Mouse (Mus musculus) liver, embryonic 18 days (tissue): Measurements from ENCODE around the gene Olfr187. TPM values are rescaled to one million over a fixed set of nuclear protein-coding genes. Genes with fewer than 3 reads are reported as not detected.

Experiments
- polyA plus RNA-seq: library from polyadenylated mRNA; depleted of rRNA; stranded (reverse); fragments of >200 nt; gene quantifications from 2 replicates; pipeline ENCODE4 v1.2.3, GENCODE M21; 2012; rRNA removed

Gene Olfr187
- not detected in 2 replicates for polyA plus RNA-seq

GRCm38 (mm10) chr16:59039710-59040109 lies at the start of gene Olfr187:
Gene Olfr187 (minus strand): TSS chr16:59039767.

GRCm38 (mm10) chr16:59077905-59078304 lies 38.3 kb upstream of the Olfr187 start, which contains the start of gene Olfr190:
Gene Olfr190 (minus strand): TSS chr16:59078005.

GRCm38 (mm10) chr16:59030191-59030590 lies 9.4 kb downstream of the Olfr187 start, which contains the start of gene Olfr186:
Gene Olfr186 (minus strand): TSS chr16:59030291.

GRCm38 (mm10) chr16:58995057-58995456 lies 44.5 kb downstream of the Olfr187 start, which contains the start of gene Olfr183:
Gene Olfr183 (plus strand): TSS chr16:58995357.

Other genes starting within 250 kb of the Olfr187 start
- gene Olfr173, start 239.5 kb downstream of the Olfr187 start, polyA plus RNA-seq = not detected in 2 replicates
- gene Olfr175-ps1, start 213.0 kb downstream of the Olfr187 start, polyA plus RNA-seq = not detected in 2 replicates
- not detected in 2 replicates for gene Olfr177, start 165.0 kb downstream of the Olfr187 start, polyA plus RNA-seq
- gene Olfr178, start 147.7 kb downstream of the Olfr187 start, polyA plus RNA-seq = not detected in 2 replicates
- not detected in 2 replicates for gene Olfr181, start 111.0 kb downstream of the Olfr187 start, polyA plus RNA-seq
- gene Olfr180, start 110.4 kb downstream of the Olfr187 start, polyA plus RNA-seq = not detected in 2 replicates
- gene Olfr183, start 44.4 kb downstream of the Olfr187 start, polyA plus RNA-seq = not detected in 2 replicates
- not detected in 2 replicates for gene Olfr186, start 9.5 kb downstream of the Olfr187 start, polyA plus RNA-seq
- not detected in 2 replicates for gene Olfr190, start 38.2 kb upstream of the Olfr187 start, polyA plus RNA-seq
- gene Olfr191, start 50.1 kb upstream of the Olfr187 start, polyA plus RNA-seq = not detected in 2 replicates
- gene Olfr193, start 72.1 kb upstream of the Olfr187 start, polyA plus RNA-seq = not detected in 2 replicates
- gene Olfr194, start 81.3 kb upstream of the Olfr187 start, polyA plus RNA-seq = not detected in 2 replicates
- gene Olfr195, start 107.3 kb upstream of the Olfr187 start, polyA plus RNA-seq = not detected in 2 replicates
- not detected in 2 replicates for gene Olfr196, start 130.7 kb upstream of the Olfr187 start, polyA plus RNA-seq
- gene Olfr198, start 163.8 kb upstream of the Olfr187 start, polyA plus RNA-seq = not detected in 2 replicates
- not detected in 2 replicates for gene Olfr199, start 180.0 kb upstream of the Olfr187 start, polyA plus RNA-seq
- gene Olfr201, start 232.9 kb upstream of the Olfr187 start, polyA plus RNA-seq = 0.01 TPM in 2 replicates
- gene Olfr202, start 247.0 kb upstream of the Olfr187 start, polyA plus RNA-seq = not detected in 2 replicates